Mouse (Mus musculus): ENCODE results near the gene H2afx. TPM values are rescaled to one million over a fixed set of nuclear protein-coding genes. Genes with fewer than 3 reads are reported as not detected.

The H2afx gene
- 2.9 TPM for polyA plus RNA-seq (2014; fragmentation: Illumina TruSeq; extraction: RNeasy Lipid Tissue Mini Kit (QIAGEN cat#74804); ENCODE audit: low read depth, low replicate concordance)

DNA sequence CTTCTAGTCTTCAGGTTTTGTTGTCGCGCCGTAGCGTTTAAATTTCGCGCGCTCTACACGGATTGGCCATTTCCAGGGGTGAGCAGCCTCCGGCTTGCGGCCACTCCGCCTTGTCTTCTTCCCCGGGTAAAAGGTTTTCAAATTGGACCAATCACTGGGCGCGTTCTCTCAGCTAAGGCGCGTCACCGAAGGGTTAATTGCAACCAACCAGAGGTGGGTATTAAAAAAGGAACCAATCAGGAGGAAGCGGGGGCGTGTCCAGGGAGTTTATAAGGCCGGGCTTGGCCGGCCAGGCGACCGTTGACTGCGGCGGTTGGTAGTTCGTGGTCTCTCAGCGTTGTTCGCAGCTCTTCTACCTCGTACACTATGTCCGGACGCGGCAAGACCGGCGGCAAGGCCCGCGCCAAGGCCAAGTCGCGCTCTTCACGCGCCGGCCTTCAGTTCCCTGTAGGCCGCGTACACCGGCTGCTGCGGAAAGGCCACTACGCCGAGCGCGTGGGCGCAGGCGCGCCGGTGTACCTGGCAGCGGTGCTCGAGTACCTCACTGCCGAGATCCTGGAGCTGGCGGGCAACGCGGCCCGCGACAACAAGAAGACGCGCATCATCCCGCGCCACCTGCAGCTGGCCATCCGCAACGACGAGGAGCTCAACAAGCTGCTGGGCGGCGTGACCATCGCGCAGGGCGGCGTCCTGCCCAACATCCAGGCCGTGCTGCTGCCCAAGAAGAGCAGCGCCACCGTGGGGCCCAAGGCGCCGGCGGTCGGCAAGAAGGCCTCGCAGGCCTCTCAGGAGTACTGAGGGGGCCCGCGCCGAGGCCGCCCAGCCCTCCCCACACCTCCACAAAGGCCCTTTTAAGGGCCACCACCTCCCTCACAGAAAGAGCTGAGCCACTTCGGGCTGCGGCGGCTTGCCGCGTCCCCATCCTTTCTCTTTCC, at the start of gene H2afx:
TSS of gene H2afx (plus strand) at position 299 of the 935 bp plus-strand sequence.

DNA sequence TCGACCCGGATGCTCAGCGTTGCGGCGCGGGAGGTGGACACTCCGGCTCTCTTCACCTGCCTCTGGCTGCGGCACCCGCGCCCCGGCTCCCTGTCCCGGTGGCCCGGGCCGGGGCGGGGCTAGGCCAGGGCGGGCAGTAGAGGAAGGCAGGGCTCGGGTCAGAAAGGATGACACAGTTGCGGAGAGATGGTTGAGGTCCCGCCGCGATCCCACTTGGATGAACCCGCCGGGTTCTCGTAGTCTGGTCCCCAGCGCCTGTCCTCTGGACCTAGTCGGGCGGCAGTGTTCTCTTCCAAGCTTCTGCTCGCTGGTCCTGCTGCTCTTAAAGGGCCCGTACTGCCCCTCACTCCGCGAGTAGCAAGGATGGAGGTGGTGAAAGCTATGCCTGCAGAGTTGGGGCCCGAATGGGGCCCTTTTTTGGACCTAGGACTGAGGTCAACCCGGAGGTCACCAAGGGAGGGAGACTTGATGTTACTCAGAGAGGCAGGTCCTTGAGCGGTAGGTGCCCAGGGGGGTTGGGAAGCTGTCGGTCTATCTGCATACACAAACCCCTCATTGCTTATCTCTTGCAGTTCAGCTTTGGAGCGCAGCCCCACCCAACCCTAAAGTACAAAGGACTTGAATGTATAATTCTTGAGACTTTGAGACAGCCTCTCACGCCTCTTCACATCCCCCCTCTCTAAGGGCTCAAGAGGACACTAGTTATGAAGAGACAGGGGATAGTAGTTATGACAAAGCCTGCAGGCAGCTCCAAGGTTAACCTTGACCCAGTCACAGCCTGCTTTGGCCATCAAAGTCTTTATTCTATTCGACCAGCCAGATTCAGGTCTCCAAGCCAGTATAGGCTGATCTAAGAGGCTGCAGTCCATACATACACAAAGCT, 46.2 kb upstream of the H2afx start, which contains the start of gene Abcg4:
TSS of gene Abcg4 (minus strand) at position 540 of the 883 bp plus-strand sequence.

DNA sequence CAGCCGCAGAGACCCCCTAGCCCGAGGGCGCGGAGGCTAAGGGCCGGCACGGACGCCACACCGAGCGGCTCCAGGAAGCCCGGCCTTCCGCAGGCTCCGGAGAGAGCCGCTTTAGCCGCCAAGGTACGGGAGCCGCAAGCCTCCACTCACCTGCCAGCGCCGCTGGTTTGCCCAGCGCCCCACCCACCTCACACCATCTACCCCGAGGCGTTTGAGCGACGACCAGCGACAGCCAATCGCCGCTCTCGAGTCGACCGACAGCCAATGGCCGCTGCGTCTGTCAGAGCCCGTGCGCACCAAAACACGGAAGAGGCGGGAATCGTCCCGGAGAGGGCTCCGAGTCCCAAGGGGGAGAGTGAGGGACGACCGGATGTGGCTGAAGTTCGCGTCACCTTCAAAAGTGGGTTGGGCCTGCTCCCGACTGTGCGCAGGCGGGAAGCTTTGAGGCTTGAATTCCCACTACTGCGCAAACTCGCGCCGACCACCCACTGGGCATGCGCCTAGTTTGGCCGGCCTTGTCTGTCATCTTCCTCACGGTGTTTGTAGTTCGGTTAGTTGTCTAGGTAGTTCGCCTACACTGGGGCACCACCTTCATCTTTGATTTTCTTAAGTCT, 28.9 kb upstream of the H2afx start, which contains the start of gene Hinfp:
TSS of gene Hinfp (minus strand) at position 206 of the 614 bp plus-strand sequence.

DNA sequence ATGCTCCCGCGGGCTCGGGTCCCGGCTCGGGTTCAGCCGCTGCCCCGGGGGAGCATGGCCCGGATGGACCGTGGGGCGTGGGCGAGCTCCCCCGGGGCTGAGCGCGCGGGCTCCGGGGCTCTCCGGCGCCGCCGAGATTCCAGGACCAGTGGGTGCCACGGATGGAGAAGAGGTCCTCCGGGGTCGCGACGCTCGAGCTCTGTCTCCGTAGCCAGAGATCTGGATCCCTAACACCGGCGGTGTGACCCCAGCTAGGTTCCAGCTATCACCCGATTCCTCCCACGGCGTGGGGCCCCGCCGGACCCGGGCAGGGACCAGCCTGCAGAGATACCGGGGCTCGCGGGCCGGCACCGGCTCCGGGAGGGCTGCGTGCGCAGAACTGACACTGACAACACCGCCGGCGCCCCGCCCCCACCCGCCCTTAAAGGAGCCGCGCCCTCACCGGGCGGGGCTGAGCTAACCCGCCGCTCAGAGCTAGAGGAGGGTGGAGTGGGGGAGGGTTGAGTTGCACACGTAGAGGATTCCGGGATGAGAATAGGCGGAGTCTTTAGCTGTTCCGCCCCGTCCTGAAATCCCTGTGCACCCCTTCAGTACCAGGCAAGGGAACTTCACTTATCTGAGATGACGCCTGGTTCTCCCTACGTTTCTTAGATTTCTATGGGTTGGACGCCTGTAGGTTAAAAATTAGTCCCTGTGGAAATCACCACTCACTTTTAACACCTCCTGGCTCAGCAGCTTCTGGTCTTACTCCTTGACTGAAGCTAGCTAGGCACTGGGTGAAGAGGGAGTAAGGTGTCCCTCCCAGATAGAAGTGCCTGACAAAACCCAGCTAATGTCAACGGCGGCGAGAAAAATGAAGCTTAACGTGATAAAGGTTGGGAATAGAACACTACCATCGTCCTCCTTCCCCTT, 14.4 kb upstream of the H2afx start, which contains the start of gene C2cd2l:
TSS of gene C2cd2l (minus strand) at position 399 of the 912 bp plus-strand sequence.

GRCm38 (mm10) chr9:44325768-44326370, 8.6 kb upstream of the H2afx start, which contains the start of gene Dpagt1:
Dpagt1 (plus strand) TSS chr9:44326019.

GRCm38 (mm10) chr9:44343781-44344421, 9.4 kb downstream of the H2afx start, which contains the start of gene Hmbs:
Hmbs (minus strand) TSS chr9:44344228.

GRCm38 (mm10) chr9:44361190-44361917, 26.9 kb downstream of the H2afx start, which contains the start of gene Vps11:
Vps11 (minus strand) TSS chr9:44361670.

GRCm38 (mm10) chr9:44379054-44379834, 44.8 kb downstream of the H2afx start, which contains the start of gene Hyou1:
Hyou1 (plus strand) TSS chr9:44379490.

Other genes starting within 250 kb of the H2afx start
- not detected for gene Mfrp, start 233.0 kb upstream of the H2afx start, polyA plus RNA-seq (2014; fragmentation: Illumina TruSeq; extraction: RNeasy Lipid Tissue Mini Kit (QIAGEN cat#74804); ENCODE audit: low read depth, low replicate concordance)
- gene C1qtnf5, start 227.4 kb upstream of the H2afx start, polyA plus RNA-seq (2014; fragmentation: Illumina TruSeq; extraction: RNeasy Lipid Tissue Mini Kit (QIAGEN cat#74804); ENCODE audit: low read depth, low replicate concordance): not detected
- 0.87 TPM for gene Gm49380, start 221.2 kb upstream of the H2afx start, polyA plus RNA-seq (2014; fragmentation: Illumina TruSeq; extraction: RNeasy Lipid Tissue Mini Kit (QIAGEN cat#74804); ENCODE audit: low read depth, low replicate concordance)
- 2.0 TPM for gene Rnf26, start 221.2 kb upstream of the H2afx start, polyA plus RNA-seq (2014; fragmentation: Illumina TruSeq; extraction: RNeasy Lipid Tissue Mini Kit (QIAGEN cat#74804); ENCODE audit: low read depth, low replicate concordance)
- gene Mcam, start 200.2 kb upstream of the H2afx start, polyA plus RNA-seq (2014; fragmentation: Illumina TruSeq; extraction: RNeasy Lipid Tissue Mini Kit (QIAGEN cat#74804); ENCODE audit: low read depth, low replicate concordance): 10.1 TPM
- 31.5 TPM for gene Cbl, start 100.6 kb upstream of the H2afx start, polyA plus RNA-seq (2014; fragmentation: Illumina TruSeq; extraction: RNeasy Lipid Tissue Mini Kit (QIAGEN cat#74804); ENCODE audit: low read depth, low replicate concordance)
- not detected for gene Ccdc153, start 94.0 kb upstream of the H2afx start, polyA plus RNA-seq (2014; fragmentation: Illumina TruSeq; extraction: RNeasy Lipid Tissue Mini Kit (QIAGEN cat#74804); ENCODE audit: low read depth, low replicate concordance)
- not detected for gene Pdzd3, start 83.2 kb upstream of the H2afx start, polyA plus RNA-seq (2014; fragmentation: Illumina TruSeq; extraction: RNeasy Lipid Tissue Mini Kit (QIAGEN cat#74804); ENCODE audit: low read depth, low replicate concordance)
- gene Nlrx1, start 66.1 kb upstream of the H2afx start, polyA plus RNA-seq (2014; fragmentation: Illumina TruSeq; extraction: RNeasy Lipid Tissue Mini Kit (QIAGEN cat#74804); ENCODE audit: low read depth, low replicate concordance): 0.35 TPM
- 1.7 TPM for gene Abcg4, start 46.1 kb upstream of the H2afx start, polyA plus RNA-seq (2014; fragmentation: Illumina TruSeq; extraction: RNeasy Lipid Tissue Mini Kit (QIAGEN cat#74804); ENCODE audit: low read depth, low replicate concordance)
- 17.7 TPM for gene Hinfp, start 29.0 kb upstream of the H2afx start, polyA plus RNA-seq (2014; fragmentation: Illumina TruSeq; extraction: RNeasy Lipid Tissue Mini Kit (QIAGEN cat#74804); ENCODE audit: low read depth, low replicate concordance)
- 2.2 TPM for gene C2cd2l, start 14.4 kb upstream of the H2afx start, polyA plus RNA-seq (2014; fragmentation: Illumina TruSeq; extraction: RNeasy Lipid Tissue Mini Kit (QIAGEN cat#74804); ENCODE audit: low read depth, low replicate concordance)
- 12.7 TPM for gene Dpagt1, start 8.7 kb upstream of the H2afx start, polyA plus RNA-seq (2014; fragmentation: Illumina TruSeq; extraction: RNeasy Lipid Tissue Mini Kit (QIAGEN cat#74804); ENCODE audit: low read depth, low replicate concordance)
- gene Hmbs, start 9.5 kb downstream of the H2afx start, polyA plus RNA-seq (2014; fragmentation: Illumina TruSeq; extraction: RNeasy Lipid Tissue Mini Kit (QIAGEN cat#74804); ENCODE audit: low read depth, low replicate concordance): 50.5 TPM
- gene Vps11, start 27.0 kb downstream of the H2afx start, polyA plus RNA-seq (2014; fragmentation: Illumina TruSeq; extraction: RNeasy Lipid Tissue Mini Kit (QIAGEN cat#74804); ENCODE audit: low read depth, low replicate concordance): 25.8 TPM
- 25.3 TPM for gene Hyou1, start 44.8 kb downstream of the H2afx start, polyA plus RNA-seq (2014; fragmentation: Illumina TruSeq; extraction: RNeasy Lipid Tissue Mini Kit (QIAGEN cat#74804); ENCODE audit: low read depth, low replicate concordance)
- 4.2 TPM for gene Slc37a4, start 62.2 kb downstream of the H2afx start, polyA plus RNA-seq (2014; fragmentation: Illumina TruSeq; extraction: RNeasy Lipid Tissue Mini Kit (QIAGEN cat#74804); ENCODE audit: low read depth, low replicate concordance)
- gene Rps25, start 72.4 kb downstream of the H2afx start, polyA plus RNA-seq (2014; fragmentation: Illumina TruSeq; extraction: RNeasy Lipid Tissue Mini Kit (QIAGEN cat#74804); ENCODE audit: low read depth, low replicate concordance): 681 TPM
- 64.7 TPM for gene Trappc4, start 72.9 kb downstream of the H2afx start, polyA plus RNA-seq (2014; fragmentation: Illumina TruSeq; extraction: RNeasy Lipid Tissue Mini Kit (QIAGEN cat#74804); ENCODE audit: low read depth, low replicate concordance)
- 7.0 TPM for gene Ccdc84, start 83.9 kb downstream of the H2afx start, polyA plus RNA-seq (2014; fragmentation: Illumina TruSeq; extraction: RNeasy Lipid Tissue Mini Kit (QIAGEN cat#74804); ENCODE audit: low read depth, low replicate concordance)
- not detected for gene Foxr1, start 106.4 kb downstream of the H2afx start, polyA plus RNA-seq (2014; fragmentation: Illumina TruSeq; extraction: RNeasy Lipid Tissue Mini Kit (QIAGEN cat#74804); ENCODE audit: low read depth, low replicate concordance)
- gene Upk2, start 120.3 kb downstream of the H2afx start, polyA plus RNA-seq (2014; fragmentation: Illumina TruSeq; extraction: RNeasy Lipid Tissue Mini Kit (QIAGEN cat#74804); ENCODE audit: low read depth, low replicate concordance): not detected
- 1.7 TPM for gene Bcl9l, start 148.1 kb downstream of the H2afx start, polyA plus RNA-seq (2014; fragmentation: Illumina TruSeq; extraction: RNeasy Lipid Tissue Mini Kit (QIAGEN cat#74804); ENCODE audit: low read depth, low replicate concordance)
- gene Cxcr5, start 227.2 kb downstream of the H2afx start, polyA plus RNA-seq (2014; fragmentation: Illumina TruSeq; extraction: RNeasy Lipid Tissue Mini Kit (QIAGEN cat#74804); ENCODE audit: low read depth, low replicate concordance): not detected